In the genomic region with DNA sequence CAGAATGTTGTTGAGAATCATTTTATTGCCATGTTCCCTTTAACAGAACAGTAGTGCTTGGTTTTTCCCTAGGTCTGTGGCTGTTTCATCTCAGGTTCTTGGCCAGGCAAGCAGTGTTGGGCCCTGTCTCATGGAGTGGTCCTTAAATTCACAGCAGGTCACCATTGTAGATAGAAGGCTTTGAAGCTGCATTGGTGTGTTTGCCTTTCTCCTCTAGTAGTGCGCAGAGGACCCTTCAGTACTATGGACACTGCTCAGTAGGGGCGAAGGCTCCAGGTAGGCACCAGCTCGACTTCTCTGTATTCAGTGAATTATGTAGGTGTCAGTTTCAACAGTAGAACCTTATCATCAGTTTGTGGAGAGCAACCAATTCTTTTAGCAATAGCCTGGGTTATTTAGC, we compare ENCODE assay signal across 27 mouse cellular contexts. TPM values are rescaled to one million over a fixed set of nuclear protein-coding genes. Genes with fewer than 3 reads are reported as not detected.
"Had no signal": no experiment of that assay in that cellular context is flagged by ENCODE, and none has a peak within 500 bp of the region (broad histone marks: within the 10 kb centered on the region; RNA-seq: fewer than 3 reads in every experiment).

No protein-coding gene starts in this region.

- H3K9ac ChIP-seq: heart, embryonic 12.5 days; hindbrain, embryonic 12.5 days; hindbrain, embryonic 14.5 days; intestine, embryonic 15.5 days; limb, embryonic 12.5 days had no signal

- H3K4me3 ChIP-seq: gastrocnemius, adult 2 months; heart, adult 2 months; heart, embryonic 10.5 days; heart, embryonic 12.5 days; hindbrain, embryonic 10.5 days; hindbrain, embryonic 12.5 days; intestine, embryonic 15.5 days; layer of hippocampus, adult 2 months; left cerebral cortex, adult 2 months; limb, embryonic 10.5 days; limb, embryonic 12.5 days had no signal

- H3K27ac ChIP-seq: gastrocnemius, adult 2 months; heart, adult 2 months; heart, embryonic 10.5 days; hindbrain, embryonic 10.5 days; hindbrain, embryonic 12.5 days; hindbrain, embryonic 14.5 days; intestine, embryonic 15.5 days; layer of hippocampus, adult 2 months; left cerebral cortex, adult 2 months; limb, embryonic 10.5 days; limb, embryonic 12.5 days had no signal

- H3K36me3 ChIP-seq: intestine, embryonic 15.5 days had no signal

- H3K4me2 ChIP-seq: heart, embryonic 12.5 days; hindbrain, embryonic 12.5 days; hindbrain, embryonic 14.5 days; intestine, embryonic 15.5 days; limb, embryonic 12.5 days had no signal

- H3K9me3 ChIP-seq: heart, embryonic 10.5 days; heart, embryonic 12.5 days; hindbrain, embryonic 10.5 days; hindbrain, embryonic 12.5 days; intestine, embryonic 15.5 days; limb, embryonic 10.5 days had no signal

- DNase-seq: gastrocnemius, adult 2 months; gastrocnemius, postnatal 10 days; gastrocnemius, postnatal 25 days; heart, adult 2 months; heart, postnatal 10 days; heart, postnatal 4 days; kidney, adult 18-20 months; kidney, postnatal 10 days; kidney, postnatal 25 days; kidney, postnatal 4 days; liver had no signal

- H3K4me1 ChIP-seq: heart, embryonic 10.5 days; heart, embryonic 12.5 days; hindbrain, embryonic 10.5 days; hindbrain, embryonic 12.5 days; limb, embryonic 10.5 days; limb, embryonic 12.5 days had no signal

- H3K27me3 ChIP-seq: heart, embryonic 12.5 days; hindbrain, embryonic 12.5 days; intestine, embryonic 15.5 days; limb, embryonic 12.5 days had no signal

- ATAC-seq: hindbrain, embryonic 16.5 days; inflammation-experienced regulatory T-cells, adult 6 months; intestine, embryonic 15.5 days; intestine, postnatal 0 days had no signal

RNA-seq across cellular contexts. Expression of gene Chrm4, which starts 54.4 kb away (rescaled TPM):
- polyA plus RNA-seq: heart, embryonic 14.5 days; heart, embryonic 16.5 days; kidney, embryonic 14.5 days had no signal
